Mouse (Mus musculus): ENCODE measurements around the gene Abcg3. TPM values are rescaled to one million over a fixed set of nuclear protein-coding genes. Genes with fewer than 3 reads are reported as not detected.
"Not testable (repeated sequence)": the region's sequence is repeated elsewhere in the genome, so short reads cannot be mapped to it uniquely, and the experiment has no call there.

The Abcg3 gene
- polyA plus RNA-seq, 1 experiment, result 0.31 TPM

DNA sequence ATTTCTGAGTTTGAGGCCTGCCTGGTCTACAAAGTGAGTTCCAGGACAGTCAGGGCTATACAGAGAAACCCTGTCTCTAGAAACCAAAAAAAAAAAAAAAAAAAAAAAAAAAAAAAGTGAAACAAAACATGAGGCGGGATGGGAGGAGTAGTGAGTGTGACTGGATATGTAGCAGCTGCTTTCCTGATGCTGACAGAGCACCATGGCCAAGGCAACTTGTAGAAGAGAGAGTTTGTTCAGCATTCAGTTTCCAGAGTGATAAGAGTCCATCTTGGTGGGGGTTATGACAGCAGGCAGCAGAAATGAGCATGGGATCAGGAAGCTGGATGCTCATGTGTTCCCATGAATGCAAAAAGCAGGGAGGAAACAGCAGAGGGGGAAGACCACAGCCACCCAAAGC is 35.6 kb downstream of the Abcg3 start:
- Histone ChIP-seq H3K27ac (ENCODE audit: insufficient read depth, low read length) (no peak overlapping the region), H3K4me3 (ENCODE audit: insufficient read depth, low read length) (no peak overlapping the region), H3K4me1 (ENCODE audit: control insufficient read depth, insufficient read depth, low read length) (no peaks in the 10 kb centered on the region)
- TF ChIP-seq CTCF (IDR thresholded peaks at IDR 0.05; ENCODE audit: extremely low read depth, insufficient read depth, low read length) (no peak), POLR2A (IDR thresholded peaks at IDR 0.05; ENCODE audit: extremely low read depth, insufficient read depth, low read length) (no peak)

DNA sequence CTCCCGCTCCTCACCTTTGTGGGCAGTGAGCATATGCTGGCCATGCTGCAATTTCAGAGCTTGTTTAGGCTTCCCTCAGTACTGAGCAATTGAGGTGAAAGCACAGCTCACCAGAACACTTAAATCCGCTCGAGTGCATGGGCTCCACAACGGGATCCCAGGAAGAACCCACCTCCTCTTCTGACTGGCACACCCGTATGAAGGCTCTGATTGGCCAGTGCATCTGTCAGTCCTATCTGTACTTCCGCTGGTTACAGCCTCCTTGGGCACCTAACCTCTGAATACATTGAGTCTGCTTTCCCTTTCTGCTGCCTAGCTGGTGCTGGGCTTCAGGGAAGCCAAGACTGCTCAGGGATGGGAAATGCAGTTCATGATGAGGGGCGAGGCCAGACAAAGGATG is 48.4 kb downstream of the Abcg3 start:
- Histone ChIP-seq H3K4me3 (ENCODE audit: insufficient read depth, low read length) (no peak overlapping the region), H3K4me1 (ENCODE audit: control insufficient read depth, insufficient read depth, low read length) (no peaks in the 10 kb centered on the region), H3K27ac (ENCODE audit: insufficient read depth, low read length) (no peak overlapping the region)
- TF ChIP-seq POLR2A (IDR thresholded peaks at IDR 0.05; ENCODE audit: extremely low read depth, insufficient read depth, low read length), result no peak
- TF ChIP-seq CTCF (IDR thresholded peaks at IDR 0.05; ENCODE audit: extremely low read depth, insufficient read depth, low read length), result no peak

DNA sequence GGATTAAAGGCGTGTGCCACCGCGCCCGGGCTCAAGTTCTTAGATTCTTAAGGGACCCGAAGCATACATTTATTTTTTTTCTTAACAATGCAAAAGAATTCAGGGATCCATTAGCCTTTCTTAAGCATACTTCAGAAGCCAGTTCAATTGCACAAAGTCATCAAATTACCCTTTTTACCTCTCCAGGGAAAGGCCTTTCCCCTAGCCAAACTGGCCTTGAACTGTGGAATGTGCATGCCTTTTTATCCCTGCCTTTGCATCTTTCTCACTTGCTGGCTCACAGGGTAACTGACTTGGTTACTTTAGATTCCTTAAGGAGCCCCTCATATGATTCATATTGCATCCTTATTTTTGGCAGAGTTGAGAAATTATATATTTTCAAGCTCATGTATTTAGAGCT is 76.0 kb downstream of the Abcg3 start:
- H3K27ac ChIP-seq (ENCODE audit: insufficient read depth, low read length); H3K4me1 ChIP-seq (ENCODE audit: control insufficient read depth, insufficient read depth, low read length); H3K4me3 ChIP-seq (ENCODE audit: insufficient read depth, low read length): not testable (repeated sequence)

Other genes with a start within 250 kb of the Abcg3 start
- 2.1 and 2.3 TPM in 2 replicates for gene Zfp951, start 122.6 kb downstream of the Abcg3 start, polyA plus RNA-seq (2012; rRNA removed)
- 3.7 and 3.9 TPM in 2 replicates for gene Gbp9, start 156.8 kb upstream of the Abcg3 start, polyA plus RNA-seq (2012; rRNA removed)
- 0.17 and 0.44 TPM in 2 replicates for gene Gbp8, start 156.8 kb upstream of the Abcg3 start, polyA plus RNA-seq (2012; rRNA removed)
- gene Gbp4, start 156.9 kb upstream of the Abcg3 start, polyA plus RNA-seq (2012; rRNA removed), result 2.3 and 3.4 TPM in 2 replicates

Measured in cortical plate, adult 2 months (tissue).